Mouse (Mus musculus) limb, embryonic 15.5 days (tissue): Measurements from ENCODE around the gene Phlda1. TPM values are rescaled to one million over a fixed set of nuclear protein-coding genes. Genes with fewer than 3 reads are reported as not detected.

Source experiments
- ATAC-seq: fragments of 200-750 bp; cut with Nextera tagmentation; 2 replicates; pipeline ENCODE4 v1.8.0; 2017; ENCODE audit warnings: low read depth, moderate TSS enrichment; ENCODE audit not compliant: insufficient number of reproducible peaks, low FRiP score, low TSS enrichment
- H3K27ac ChIP-seq: fragments of 300-500 bp; sonication (generic); 2 replicates; pipeline ENCODE4 v1.5.1; 2015; ENCODE audit warnings: moderate library complexity, mild to moderate bottlenecking, inconsistent platforms
- H3K27me3 ChIP-seq: fragments of 300-500 bp; sonication (generic); 2 replicates; pipeline ENCODE4 v1.6.1; 2015; ENCODE audit warnings: inconsistent platforms
- H3K36me3 ChIP-seq: fragments of 300-500 bp; sonication (generic); 2 replicates; pipeline ENCODE4 v1.6.1; 2015; ENCODE audit warnings: inconsistent platforms
- H3K4me1 ChIP-seq: fragments of 300-500 bp; sonication (generic); 2 replicates; pipeline ENCODE4 v1.6.1; 2015; ENCODE audit warnings: inconsistent platforms
- H3K4me2 ChIP-seq: fragments of 300-500 bp; sonication (generic); 2 replicates; pipeline ENCODE4 v1.6.1; 2015; ENCODE audit warnings: mild to moderate bottlenecking, inconsistent platforms
- H3K4me3 ChIP-seq: fragments of 300-500 bp; sonication (generic); 2 replicates; pipeline ENCODE4 v1.5.1; 2015; ENCODE audit warnings: mild to moderate bottlenecking, inconsistent platforms
- H3K9ac ChIP-seq: fragments of 300-500 bp; sonication (generic); 2 replicates; pipeline ENCODE4 v1.6.1; 2015; ENCODE audit warnings: inconsistent platforms
- H3K9me3 ChIP-seq: fragments of 300-500 bp; sonication (generic); 2 replicates; pipeline ENCODE4 v1.6.1; 2016; ENCODE audit warnings: inconsistent platforms
- WGBS: fragments of 180-500 bp; shearing (Covaris S2); methylation state at CpG from one replicate; pipeline ENCODE4 v1.1.7; 2015; 5-methylcytosine and 5-hydroxymethylcytosine counted together
- polyA plus RNA-seq: library from polyadenylated mRNA; unstranded; fragments of >200 nt; fragmentation: Nextera tagmentation; extraction: Ambion mirVana; gene quantifications from 2 replicates; pipeline ENCODE4 v1.2.1, GENCODE M21; 2015

The Phlda1 gene
- 32.1 and 33.4 TPM in 2 replicates for polyA plus RNA-seq

DNA sequence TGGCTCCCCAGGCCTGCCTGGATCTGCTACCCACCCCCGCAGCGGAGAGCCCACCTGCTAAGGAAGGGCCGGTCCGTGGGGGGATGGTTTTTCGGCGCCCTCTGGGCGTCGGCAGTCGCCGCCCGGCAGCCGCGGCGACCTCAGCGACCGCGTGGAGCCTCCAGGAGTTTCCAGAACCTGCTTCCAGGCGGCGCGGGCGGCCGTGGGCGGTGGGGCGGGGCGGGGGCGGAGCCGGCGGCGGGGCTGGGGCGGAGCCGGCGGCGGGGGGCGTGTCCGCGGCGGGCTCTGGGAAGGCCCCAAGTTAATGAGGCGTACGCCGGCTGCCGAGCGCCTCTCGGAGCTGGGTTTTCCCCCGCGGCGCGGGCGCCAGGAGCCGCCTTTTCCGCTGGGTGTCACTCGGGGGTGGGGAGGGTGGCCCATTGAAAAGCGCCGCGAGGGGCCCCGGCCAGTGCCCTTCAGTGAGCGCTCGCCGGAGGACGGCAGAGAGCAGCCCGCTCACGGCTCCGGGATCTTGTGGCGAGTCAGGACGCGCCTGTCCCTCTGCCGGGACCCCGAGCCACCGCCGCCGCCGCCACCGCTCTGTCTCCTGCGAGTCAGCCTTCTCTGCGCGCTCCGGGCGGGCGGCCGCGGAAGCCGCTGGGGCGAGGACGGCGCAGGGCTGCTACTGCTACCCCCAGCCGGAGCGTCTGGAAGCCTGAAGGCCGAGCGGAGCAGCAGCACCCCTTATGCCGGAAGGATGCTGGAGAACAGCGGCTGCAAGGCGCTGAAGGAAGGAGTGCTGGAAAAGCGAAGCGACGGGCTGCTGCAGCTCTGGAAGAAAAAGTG is at the start of gene Phlda1:
Gene Phlda1 (plus strand): TSS at position 186 of the 825 bp plus-strand sequence.
- Histone ChIP-seq H3K4me2 (peak within 1 kb of the TSS; percentile 87), H3K27me3 (no peaks in the 10 kb centered on the region), H3K9me3 (no peaks in the 10 kb centered on the region), H3K27ac (peak within 1 kb of the TSS; percentile 95), H3K9ac (peak within 1 kb of the TSS; percentile 89), H3K4me3 (peak within 1 kb of the TSS; percentile 83), H3K36me3 (no peaks in the 10 kb centered on the region), H3K4me1 (peaks cover 34% of the 10 kb centered on the region)
- peak; percentile 92 for ATAC-seq
- WGBS: under 1% methylated on average over 79 of the region's 94 CpGs

- H3K9ac ChIP-seq: no peak overlapping the region
- no peak for ATAC-seq
- peaks cover 8% of the 10 kb centered on the region; the same call in 1 of the 2 replicates for H3K4me1 ChIP-seq
- H3K9me3 ChIP-seq: no peaks in the 10 kb centered on the region
- no peak overlapping the region for H3K4me2 ChIP-seq
- H3K27me3 ChIP-seq: no peaks in the 10 kb centered on the region
- H3K4me3 ChIP-seq: no peak overlapping the region
- H3K27ac ChIP-seq: no peak overlapping the region
- WGBS: 40% methylated on average over 7 of the region's 7 CpGs
- H3K36me3 ChIP-seq: no peaks in the 10 kb centered on the region
Observed at GRCm38 (mm10) chr10:111458088-111458487, 48.0 kb upstream of the Phlda1 start.

GRCm38 (mm10) chr10:111459040-111459439 is 47.0 kb upstream of the Phlda1 start:
- no peaks in the 10 kb centered on the region for H3K27me3 ChIP-seq
- H3K4me1 ChIP-seq: peaks cover 8% of the 10 kb centered on the region; the same call in 1 of the 2 replicates
- H3K9me3 ChIP-seq: no peaks in the 10 kb centered on the region
- H3K9ac ChIP-seq: no peak overlapping the region
- H3K36me3 ChIP-seq: no peaks in the 10 kb centered on the region
- no peak overlapping the region for H3K27ac ChIP-seq
- H3K4me3 ChIP-seq: no peak overlapping the region
- 63% methylated on average over 9 of the region's 9 CpGs for WGBS
- ATAC-seq: no peak
- 0 out of 2 replicates have a peak overlapping the region, but pooled peaks have one; percentile 14 for H3K4me2 ChIP-seq

GRCm38 (mm10) chr10:111459874-111460273 is 46.2 kb upstream of the Phlda1 start:
- Histone ChIP-seq H3K9me3 (no peaks in the 10 kb centered on the region), H3K4me1 (peaks cover 8% of the 10 kb centered on the region; the same call in 1 of the 2 replicates), H3K9ac (no peak overlapping the region), H3K4me2 (no peak overlapping the region), H3K36me3 (no peaks in the 10 kb centered on the region), H3K27ac (no peak overlapping the region), H3K27me3 (no peaks in the 10 kb centered on the region), H3K4me3 (no peak overlapping the region)
- no peak for ATAC-seq
- 64% methylated on average over 3 of the region's 3 CpGs for WGBS

DNA sequence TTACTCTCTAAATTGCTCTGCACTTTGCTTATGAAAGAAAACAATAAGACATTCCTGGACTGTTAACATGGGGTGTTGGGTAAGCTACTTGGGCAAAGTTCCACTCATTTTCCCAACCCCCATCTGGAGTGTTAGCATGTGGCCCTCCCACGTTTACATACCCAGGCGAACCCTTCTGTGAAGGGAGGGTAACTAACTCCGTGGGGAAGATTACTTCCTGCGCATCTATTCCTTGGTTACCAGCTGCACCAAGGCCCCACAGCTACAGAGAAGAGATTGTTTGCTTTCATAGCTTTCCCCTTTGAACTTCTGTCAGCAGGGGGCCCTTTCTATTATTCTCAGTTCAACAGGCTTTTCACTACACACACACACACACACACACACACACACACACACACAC is 45.7 kb upstream of the Phlda1 start:
- WGBS: 33% methylated on average over 4 of the region's 4 CpGs
- Histone ChIP-seq H3K27me3 (no peaks in the 10 kb centered on the region), H3K27ac (no peak overlapping the region), H3K4me3 (no peak overlapping the region), H3K36me3 (no peaks in the 10 kb centered on the region), H3K4me1 (peaks cover 8% of the 10 kb centered on the region; the same call in 1 of the 2 replicates), H3K9me3 (no peaks in the 10 kb centered on the region), H3K4me2 (no peak overlapping the region), H3K9ac (no peak overlapping the region)
- no peak for ATAC-seq

DNA sequence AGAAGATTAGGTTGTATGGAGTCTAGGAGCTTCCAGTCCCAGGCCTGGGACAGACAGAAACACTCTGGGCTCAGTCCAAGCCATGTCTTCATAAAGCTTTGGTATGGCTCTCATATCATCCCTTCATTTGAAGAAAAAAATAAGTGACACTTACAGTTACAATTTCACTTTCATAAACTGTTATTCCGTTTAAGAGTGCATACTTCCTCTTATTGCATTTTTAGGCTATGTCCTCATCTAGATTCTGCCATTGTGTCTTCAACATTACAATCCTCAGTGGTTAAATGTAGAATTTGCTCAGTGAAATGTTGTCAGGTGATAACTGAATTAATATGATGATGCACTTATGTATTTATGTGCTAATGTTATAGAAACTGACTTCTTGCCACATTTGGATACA is 41.3 kb upstream of the Phlda1 start:
- Histone ChIP-seq H3K9me3 (no peaks in the 10 kb centered on the region), H3K4me3 (no peak overlapping the region), H3K4me1 (no peaks in the 10 kb centered on the region), H3K27me3 (no peaks in the 10 kb centered on the region), H3K4me2 (no peak overlapping the region), H3K9ac (no peak overlapping the region), H3K27ac (no peak overlapping the region), H3K36me3 (no peaks in the 10 kb centered on the region)
- 80% methylated on average over 1 of the region's 1 CpGs for WGBS
- ATAC-seq: no peak

DNA sequence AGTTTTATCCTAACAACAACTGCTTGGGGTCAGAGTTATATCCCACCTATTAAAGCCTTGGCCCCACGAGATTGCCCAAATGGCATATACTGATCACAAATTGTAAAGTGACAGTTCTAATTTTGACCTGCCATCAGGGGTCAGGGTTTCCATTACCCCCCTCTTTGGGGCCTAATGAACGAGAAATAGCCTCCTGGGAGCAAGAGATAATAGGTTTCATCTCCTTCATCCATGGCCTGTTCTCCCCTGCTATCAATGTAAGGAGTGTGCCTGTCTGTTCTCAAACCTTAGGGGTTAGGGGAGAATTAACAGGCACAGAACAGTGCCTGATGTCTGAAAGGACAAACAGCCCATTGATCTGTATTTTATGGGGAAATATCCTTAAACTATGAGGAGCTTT is 40.7 kb upstream of the Phlda1 start:
- Histone ChIP-seq H3K27ac (no peak overlapping the region), H3K27me3 (no peaks in the 10 kb centered on the region), H3K4me1 (no peaks in the 10 kb centered on the region), H3K9me3 (no peaks in the 10 kb centered on the region), H3K9ac (no peak overlapping the region), H3K4me3 (no peak overlapping the region), H3K4me2 (no peak overlapping the region), H3K36me3 (no peaks in the 10 kb centered on the region)
- 49% methylated on average over 2 of the region's 2 CpGs for WGBS
- no peak for ATAC-seq

GRCm38 (mm10) chr10:111471166-111471565 is 34.9 kb upstream of the Phlda1 start:
- Histone ChIP-seq H3K27me3 (no peaks in the 10 kb centered on the region), H3K4me2 (no peak overlapping the region), H3K9me3 (no peaks in the 10 kb centered on the region), H3K36me3 (no peaks in the 10 kb centered on the region), H3K4me3 (no peak overlapping the region), H3K27ac (no peak overlapping the region), H3K4me1 (peaks cover 13% of the 10 kb centered on the region; the same call in 1 of the 2 replicates), H3K9ac (no peak overlapping the region)
- 78% methylated on average over 9 of the region's 9 CpGs for WGBS
- ATAC-seq: no peak

- peak within 1 kb of the TSS; percentile 95 for H3K27ac ChIP-seq
- peak within 1 kb of the TSS; percentile 78 for H3K4me2 ChIP-seq
- H3K4me1 ChIP-seq: peaks cover 20% of the 10 kb centered on the region
- peak within 1 kb of the TSS; percentile 99 for H3K9ac ChIP-seq
- no peaks in the 10 kb centered on the region for H3K9me3 ChIP-seq
- peak; percentile 99 for ATAC-seq
- WGBS: 1% methylated on average over 75 of the region's 80 CpGs
- no peaks in the 10 kb centered on the region for H3K36me3 ChIP-seq
- H3K27me3 ChIP-seq: no peaks in the 10 kb centered on the region
- H3K4me3 ChIP-seq: peak within 1 kb of the TSS; percentile 97
Observed at GRCm38 (mm10) chr10:111472686-111473510, 33.2 kb upstream of the Phlda1 start, which contains the start of gene Nap1l1. Gene Nap1l1 (plus strand): TSS chr10:111473223.

GRCm38 (mm10) chr10:111473511-111474371 is 32.3 kb upstream of the Phlda1 start:
- H3K9ac ChIP-seq: peak overlapping the region; percentile 99
- no peaks in the 10 kb centered on the region for H3K36me3 ChIP-seq
- H3K4me3 ChIP-seq: peak overlapping the region; percentile 97
- peaks cover 20% of the 10 kb centered on the region for H3K4me1 ChIP-seq
- H3K9me3 ChIP-seq: no peaks in the 10 kb centered on the region
- H3K27ac ChIP-seq: peak overlapping the region; percentile 95
- ATAC-seq: peak; percentile 56
- H3K27me3 ChIP-seq: no peaks in the 10 kb centered on the region
- H3K4me2 ChIP-seq: peak overlapping the region; percentile 78
- under 1% methylated on average over 53 of the region's 58 CpGs for WGBS

DNA sequence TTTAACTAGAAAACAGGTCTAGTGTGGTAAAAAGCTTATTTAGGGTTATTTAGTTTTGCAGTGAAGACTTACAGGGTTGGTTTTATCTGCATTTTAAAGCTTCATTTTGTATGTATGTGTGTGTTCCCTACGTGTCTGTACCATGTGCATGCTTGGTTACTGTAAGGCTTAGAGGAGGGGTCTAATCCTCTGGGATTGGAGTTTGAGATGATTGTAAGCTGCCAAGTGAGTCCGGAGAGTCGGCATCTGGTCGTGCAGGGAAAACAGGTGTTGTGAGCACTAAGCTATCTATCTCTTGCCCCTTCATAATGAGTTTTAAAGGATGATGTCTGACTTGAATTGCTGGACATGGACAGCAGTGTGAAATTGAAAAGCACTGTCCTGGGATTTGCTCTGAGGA is 29.8 kb upstream of the Phlda1 start:
- Histone ChIP-seq H3K27me3 (no peaks in the 10 kb centered on the region), H3K4me3 (no peak overlapping the region), H3K9me3 (no peaks in the 10 kb centered on the region), H3K9ac (no peak overlapping the region), H3K4me1 (peaks cover 20% of the 10 kb centered on the region), H3K4me2 (no peak overlapping the region), H3K36me3 (peaks cover 3% of the 10 kb centered on the region; the same call in 1 of the 2 replicates), H3K27ac (no peak overlapping the region)
- no peak for ATAC-seq
- 44% methylated on average over 4 of the region's 4 CpGs for WGBS
